Mouse (Mus musculus) myocyte (in vitro differentiated cells): ENCODE results near the gene Zfp488. TPM values are rescaled to one million over a fixed set of nuclear protein-coding genes. Genes with fewer than 3 reads are reported as not detected.

Experiments used
- H3K27me3 ChIP-seq: one replicate; pipeline ENCODE4 v1.6.1; 2011; ENCODE audit not compliant: control insufficient read depth, insufficient read depth, insufficient read length
- H3K36me3 ChIP-seq: one replicate; pipeline ENCODE4 v1.6.1; 2011; ENCODE audit not compliant: control insufficient read depth, insufficient read depth
- H3K4me2 ChIP-seq: one replicate; pipeline ENCODE4 v1.6.1; 2011; ENCODE audit warnings: low read depth, control low read depth
- H3K4me3 ChIP-seq: one replicate; pipeline ENCODE4 v1.5.1; 2011; ENCODE audit warnings: mild to moderate bottlenecking, control low read depth, moderate library complexity
- H3K79me2 ChIP-seq: one replicate; pipeline ENCODE4 v1.6.1; 2011; ENCODE audit not compliant: control insufficient read depth, insufficient read depth
- H3ac ChIP-seq: one replicate; pipeline ENCODE4 v1.6.1; 2011; ENCODE audit not compliant: control insufficient read depth, insufficient read length
- CEBPB ChIP-seq: IDR thresholded peaks from 2 replicates; pipeline ENCODE4 v1.6.1; 2011; ENCODE audit warnings: mild to moderate bottlenecking, moderate library complexity; ENCODE audit not compliant: poor library complexity, insufficient read depth, severe bottlenecking
- E2F4 ChIP-seq: IDR thresholded peaks from one replicate; pipeline ENCODE4 v1.6.1; 2011; ENCODE audit warnings: mild to moderate bottlenecking, control low read depth, moderate library complexity; ENCODE audit not compliant: insufficient read depth
- MAX ChIP-seq: IDR thresholded peaks from one replicate; pipeline ENCODE4 v1.6.1; 2011; ENCODE audit warnings: low read depth, mild to moderate bottlenecking, control low read depth
- MYOD1 ChIP-seq, 3 experiments: IDR thresholded peaks; one replicate each; pipeline ENCODE4 v1.6.1; 2011; ENCODE audit warnings: control low read depth in 2 of 3, low read depth in 2 of 3, mild to moderate bottlenecking in 2 of 3, moderate library complexity in 1 of 3; ENCODE audit not compliant: insufficient read length in 2 of 3, control insufficient read depth in 1 of 3
- MYOG ChIP-seq, 3 experiments: IDR thresholded peaks; one replicate each; pipeline ENCODE4 v1.6.1; 2011; ENCODE audit warnings: control low read depth in 2 of 3, low read depth in 2 of 3, mild to moderate bottlenecking in 2 of 3; ENCODE audit not compliant: insufficient read length in 2 of 3, control insufficient read depth in 1 of 3, insufficient read depth in 1 of 3
- POLR2A ChIP-seq: IDR thresholded peaks from one replicate; pipeline ENCODE4 v1.6.1; 2011; ENCODE audit warnings: low read depth, mild to moderate bottlenecking, control low read depth, moderate library complexity; ENCODE audit not compliant: insufficient read length
- POLR2AphosphoS2 ChIP-seq: IDR thresholded peaks from one replicate; pipeline ENCODE4 v1.6.1; 2011; ENCODE audit warnings: low read depth, control low read depth; ENCODE audit not compliant: insufficient read length
- REST ChIP-seq: IDR thresholded peaks from one replicate; pipeline ENCODE4 v1.6.1; 2011; ENCODE audit warnings: mild to moderate bottlenecking, control low read depth, moderate library complexity; ENCODE audit not compliant: insufficient read depth, insufficient read length
- SRF ChIP-seq: IDR thresholded peaks from one replicate; pipeline ENCODE4 v1.6.1; 2011; ENCODE audit warnings: low read depth; ENCODE audit not compliant: control insufficient read depth, insufficient read length
- TCF12 ChIP-seq: IDR thresholded peaks from one replicate; pipeline ENCODE4 v1.6.1; 2011; ENCODE audit warnings: mild to moderate bottlenecking, control low read depth; ENCODE audit not compliant: poor library complexity, insufficient read depth, severe bottlenecking
- TCF3 ChIP-seq: IDR thresholded peaks from one replicate; pipeline ENCODE4 v1.6.1; 2011; ENCODE audit warnings: low read depth, control low read depth; ENCODE audit not compliant: insufficient read length
- USF1 ChIP-seq: IDR thresholded peaks from one replicate; pipeline ENCODE4 v1.6.1; 2011; ENCODE audit warnings: low read depth, mild to moderate bottlenecking, control low read depth, moderate library complexity
- polyA plus RNA-seq: library from polyadenylated mRNA; unstranded; fragments of >200 nt; fragmentation: generic; extraction: Trizol; gene quantifications from one replicate; pipeline ENCODE4 v1.2.1, GENCODE M21; 2012; ENCODE audit warnings: missing spikeins

The Zfp488 gene
- polyA plus RNA-seq, 1 experiment, result not detected

GRCm38 (mm10) chr14:33993051-33993450 is 14.5 kb upstream of the Zfp488 start:
- Histone ChIP-seq H3K4me3 (no peak overlapping the region), H3K27me3 (peaks cover 15% of the 10 kb centered on the region), H3ac (no peak overlapping the region), H3K79me2 (no peaks in the 10 kb centered on the region), H3K36me3 (no peaks in the 10 kb centered on the region), H3K4me2 (no peak overlapping the region)
- no peak for TF ChIP-seq E2F4
- TF ChIP-seq POLR2A, result no peak
- no peak for TF ChIP-seq MYOD1 (IDR thresholded peaks at IDR 0.05; ENCODE audit: control insufficient read depth in 1 of 3, insufficient read length in 2 of 3, low read depth in 2 of 3)

DNA sequence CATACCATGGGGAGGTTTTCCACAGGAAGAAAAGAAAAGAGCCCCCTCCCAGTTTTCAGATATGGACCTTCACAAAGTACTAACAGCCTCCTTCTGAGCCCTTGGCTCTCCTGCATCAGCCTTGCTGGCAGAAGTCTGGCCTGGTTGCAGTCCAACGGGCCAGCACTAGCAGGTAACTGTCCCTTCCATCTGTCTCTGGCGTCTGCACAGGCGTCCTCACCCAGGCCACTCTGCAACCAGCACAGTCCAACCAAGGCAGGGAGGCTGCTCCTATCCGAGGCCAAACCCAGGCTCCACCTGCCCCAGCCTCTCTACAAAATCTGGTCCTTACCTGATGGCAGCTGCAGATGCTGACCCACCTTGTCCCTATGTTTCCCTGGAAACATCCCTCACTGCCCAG is 13.4 kb upstream of the Zfp488 start:
- TF ChIP-seq TCF12 (no peak), MYOD1 (IDR thresholded peaks at IDR 0.05; ENCODE audit: control insufficient read depth in 1 of 3, insufficient read length in 2 of 3, low read depth in 2 of 3) (no peak), E2F4 (no peak), POLR2AphosphoS2 (no peak), TCF3 (no peak), USF1 (no peak), SRF (no peak), REST (no peak), POLR2A (no peak), CEBPB (no peak)
- H3K4me2 ChIP-seq, result no peak overlapping the region
- H3K36me3 ChIP-seq, result no peaks in the 10 kb centered on the region
- no peak overlapping the region for H3K4me3 ChIP-seq
- H3K79me2 ChIP-seq, result no peaks in the 10 kb centered on the region
- no peak overlapping the region for H3ac ChIP-seq
- peaks cover 15% of the 10 kb centered on the region for H3K27me3 ChIP-seq

DNA sequence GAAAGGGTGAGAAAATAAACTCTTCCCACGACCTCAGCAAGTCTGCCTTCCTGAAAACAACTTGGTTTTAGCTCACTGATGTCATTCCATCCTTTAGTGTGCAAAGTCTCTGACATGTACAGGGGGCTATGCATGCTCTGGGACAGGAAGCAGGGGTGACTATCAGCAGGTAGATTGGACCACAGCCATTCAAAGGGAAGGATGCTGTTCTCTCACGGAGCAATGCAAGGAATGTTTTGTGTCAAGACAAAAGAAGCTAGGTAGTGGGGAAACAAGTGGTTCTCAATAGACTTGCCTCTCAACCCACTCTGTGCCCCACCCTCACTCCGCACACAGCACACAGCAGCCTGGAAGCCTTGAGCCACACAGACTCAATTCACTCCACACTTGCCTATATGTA is 10.6 kb upstream of the Zfp488 start:
- peaks cover 15% of the 10 kb centered on the region for H3K27me3 ChIP-seq
- no peaks in the 10 kb centered on the region for H3K36me3 ChIP-seq
- no peak overlapping the region for H3K4me2 ChIP-seq
- TF ChIP-seq MYOG (IDR thresholded peaks at IDR 0.05; ENCODE audit: control insufficient read depth in 1 of 3, insufficient read depth in 1 of 3, insufficient read length in 2 of 3, low read depth in 2 of 3), result no peak
- TF ChIP-seq POLR2AphosphoS2, result no peak
- TF ChIP-seq CEBPB, result no peak
- TF ChIP-seq SRF, result no peak
- H3ac ChIP-seq, result no peak overlapping the region
- H3K4me3 ChIP-seq, result no peak overlapping the region
- H3K79me2 ChIP-seq, result no peaks in the 10 kb centered on the region

- H3K4me2 ChIP-seq, result no peak overlapping the region
- no peaks in the 10 kb centered on the region for H3K79me2 ChIP-seq
- no peak for TF ChIP-seq POLR2A
- TF ChIP-seq REST, result no peak
- no peak for TF ChIP-seq TCF3
- TF ChIP-seq TCF12, result no peak
- TF ChIP-seq MYOG (IDR thresholded peaks at IDR 0.05; ENCODE audit: control insufficient read depth in 1 of 3, insufficient read depth in 1 of 3, insufficient read length in 2 of 3, low read depth in 2 of 3), result no peak
- no peak for TF ChIP-seq CEBPB
- TF ChIP-seq POLR2AphosphoS2, result no peak
- TF ChIP-seq SRF, result no peak
- TF ChIP-seq MAX, result no peak
- TF ChIP-seq USF1, result no peak
- no peak for TF ChIP-seq MYOD1 (IDR thresholded peaks at IDR 0.05; ENCODE audit: control insufficient read depth in 1 of 3, insufficient read length in 2 of 3, low read depth in 2 of 3)
- no peak overlapping the region for H3ac ChIP-seq
- H3K36me3 ChIP-seq, result no peaks in the 10 kb centered on the region
- no peak overlapping the region for H3K4me3 ChIP-seq
- H3K27me3 ChIP-seq, result peaks cover 18% of the 10 kb centered on the region
Measured at GRCm38 (mm10) chr14:33977748-33978147, 816 bp downstream of the Zfp488 start.

DNA sequence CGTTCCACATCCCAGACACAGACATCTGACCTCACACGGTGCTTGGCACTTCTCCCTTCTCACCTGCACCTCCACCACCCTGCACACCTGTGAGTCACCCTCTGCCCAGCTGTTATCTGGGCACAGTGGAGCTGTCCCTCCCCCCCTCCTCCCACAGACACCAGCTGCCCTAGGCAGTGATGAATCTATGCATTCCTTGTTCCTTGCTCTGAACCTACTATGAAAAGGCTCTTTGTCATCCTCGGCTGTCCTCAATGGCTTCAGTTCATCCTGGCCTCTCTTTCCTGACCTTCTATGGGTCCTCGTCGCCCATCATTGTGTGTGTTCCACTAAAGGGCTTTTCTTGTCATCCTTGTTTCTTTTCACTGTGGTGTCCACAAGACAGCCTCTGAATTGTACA is 3.8 kb downstream of the Zfp488 start:
- H3K4me2 ChIP-seq, result no peak overlapping the region
- no peaks in the 10 kb centered on the region for H3K79me2 ChIP-seq
- no peaks in the 10 kb centered on the region for H3K36me3 ChIP-seq
- no peak overlapping the region for H3ac ChIP-seq
- peaks cover 25% of the 10 kb centered on the region for H3K27me3 ChIP-seq
- TF ChIP-seq MYOG (IDR thresholded peaks at IDR 0.05; ENCODE audit: control insufficient read depth in 1 of 3, insufficient read depth in 1 of 3, insufficient read length in 2 of 3, low read depth in 2 of 3), result peak in 1 of 3 experiments; percentile 56
- peak in 2 of 3 experiments; percentile 52 to 91 for TF ChIP-seq MYOD1 (IDR thresholded peaks at IDR 0.05; ENCODE audit: control insufficient read depth in 1 of 3, insufficient read length in 2 of 3, low read depth in 2 of 3)
- no peak for TF ChIP-seq USF1
- H3K4me3 ChIP-seq, result no peak overlapping the region
